Mouse (Mus musculus) midbrain, embryonic 10.5 days (tissue): ENCODE results near the gene Pi16. TPM values are rescaled to one million over a fixed set of nuclear protein-coding genes. Genes with fewer than 3 reads are reported as not detected.

Experiments used
- DNase-seq: peaks from one replicate; pipeline ENCODE4 v3.0.0-alpha.2; 2017; ENCODE audit warnings: low spot score
- H3K27ac ChIP-seq: fragments of 300-500 bp; sonication (generic); replicated peaks from 2 replicates; pipeline ENCODE4 v1.5.1; 2016; ENCODE audit warnings: mild to moderate bottlenecking
- H3K27me3 ChIP-seq: fragments of 300-500 bp; sonication (generic); 2 replicates; pipeline ENCODE4 v1.6.1; 2016; ENCODE audit warnings: low read depth, mild to moderate bottlenecking; ENCODE audit not compliant: poor library complexity, severe bottlenecking
- H3K36me3 ChIP-seq: fragments of 300-500 bp; sonication (generic); 2 replicates; pipeline ENCODE4 v1.6.1; 2016; ENCODE audit warnings: mild to moderate bottlenecking, moderate library complexity
- H3K4me1 ChIP-seq: fragments of 300-500 bp; sonication (generic); 2 replicates; pipeline ENCODE4 v1.6.1; 2016
- H3K4me3 ChIP-seq: fragments of 300-500 bp; sonication (generic); 2 replicates; pipeline ENCODE4 v1.5.1; 2016; ENCODE audit warnings: mild to moderate bottlenecking, moderate library complexity
- H3K9me3 ChIP-seq: fragments of 300-500 bp; sonication (generic); replicated peaks from 2 replicates; pipeline ENCODE4 v1.6.1; 2016; ENCODE audit warnings: mild to moderate bottlenecking
- WGBS: fragments of 180-500 bp; shearing (Covaris S2); methylation state at CpG from one replicate; pipeline ENCODE4 v1.1.7; 2016; 5-methylcytosine and 5-hydroxymethylcytosine counted together
- polyA plus RNA-seq: library from polyadenylated mRNA; unstranded; fragments of >200 nt; fragmentation: Nextera tagmentation; extraction: Ambion mirVana; gene quantifications from 2 replicates; pipeline ENCODE4 v1.2.1, GENCODE M21; 2016

The Pi16 gene
- polyA plus RNA-seq, 1 experiment from 2014 or later = 0.75 TPM

DNA sequence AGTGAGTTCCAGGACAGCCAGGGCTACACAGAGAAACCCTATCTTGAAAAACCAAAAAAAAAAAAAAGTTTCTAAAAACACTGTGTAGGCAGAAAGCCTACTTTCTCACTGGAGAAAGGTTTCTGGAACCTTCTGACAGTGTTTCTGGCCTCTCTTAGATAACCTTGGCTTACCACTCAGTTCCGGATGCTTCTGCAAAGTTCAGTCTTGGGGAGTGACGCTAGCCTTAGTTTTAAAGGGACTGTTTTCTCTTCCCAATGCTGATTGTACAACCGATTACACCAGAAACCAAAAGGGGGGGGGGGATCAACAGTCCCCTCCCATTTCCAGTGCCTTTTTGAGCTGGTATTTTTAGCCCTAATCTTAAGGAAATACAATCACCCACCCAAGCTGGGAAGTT is 6.1 kb downstream of the Pi16 start:
- no peaks in the 10 kb centered on the region for H3K36me3 ChIP-seq
- DNase-seq = no peak
- WGBS = 93% methylated on average over 3 of the region's 3 CpGs
- H3K27me3 ChIP-seq = peaks cover 92% of the 10 kb centered on the region
- H3K27ac ChIP-seq = no peak overlapping the region
- H3K9me3 ChIP-seq = no peaks in the 10 kb centered on the region
- H3K4me3 ChIP-seq = no peak overlapping the region
- H3K4me1 ChIP-seq = peaks cover 53% of the 10 kb centered on the region

- Histone ChIP-seq H3K9me3 (no peaks in the 10 kb centered on the region), H3K36me3 (peaks cover 10% of the 10 kb centered on the region), H3K27me3 (peaks cover 72% of the 10 kb centered on the region), H3K27ac (peak overlapping the region; percentile 85), H3K4me1 (peaks cover 49% of the 10 kb centered on the region), H3K4me3 (peak overlapping the region; percentile 52)
- no peak for DNase-seq
- 47% methylated on average over 13 of the region's 13 CpGs for WGBS
These were observed 8.4 kb downstream of the Pi16 start for GRCm38 (mm10) chr17:29325831-29326230.

DNA sequence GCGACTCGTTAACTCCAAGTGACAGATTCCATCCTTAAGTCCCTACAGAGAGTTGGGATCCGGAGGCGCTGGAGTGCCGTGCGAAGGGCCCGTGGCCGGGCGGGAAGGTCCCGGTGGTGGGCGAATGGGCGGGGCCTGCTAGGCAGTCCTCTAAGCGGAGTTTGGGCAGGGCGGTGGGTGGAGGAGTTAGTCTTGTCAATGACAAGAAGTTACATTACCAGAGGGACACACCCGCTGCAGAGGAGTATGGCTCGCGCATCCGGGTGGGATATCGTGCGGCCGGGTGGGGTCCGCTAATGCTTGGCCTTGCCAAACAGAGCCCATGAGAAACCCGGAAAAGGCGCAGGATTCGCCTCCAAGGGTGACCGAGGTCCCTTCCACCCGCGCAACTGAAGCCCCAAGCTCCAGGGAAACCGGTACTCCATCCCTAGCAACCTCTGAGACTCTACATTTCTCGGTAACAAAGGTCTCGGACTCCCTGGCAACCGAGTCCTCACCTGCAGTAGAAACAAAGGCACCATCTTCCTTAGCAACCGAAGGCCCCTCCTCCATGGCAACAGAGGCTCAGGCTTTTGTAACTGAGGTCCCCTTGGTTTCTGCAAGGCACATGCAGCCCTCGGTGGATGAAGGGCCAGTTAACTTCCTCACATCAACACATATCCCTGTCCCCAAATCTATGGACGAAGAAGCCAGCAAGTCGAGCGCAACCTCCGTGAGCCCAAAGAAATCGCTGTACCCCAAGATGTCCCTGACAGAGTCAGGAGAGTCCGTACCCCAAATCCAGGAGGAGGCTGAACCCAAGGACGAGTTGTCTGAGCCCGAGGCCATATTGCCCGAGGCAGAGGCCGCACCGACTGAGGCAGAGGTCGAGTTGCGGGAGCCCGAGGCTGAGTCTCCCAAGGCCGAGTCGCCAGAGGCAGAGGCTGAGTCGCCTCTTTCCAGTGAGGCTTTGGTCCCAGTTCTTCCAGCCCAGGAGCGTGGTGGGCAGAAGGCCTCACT is 9.3 kb downstream of the Pi16 start:
- WGBS = 9% methylated on average over 52 of the region's 52 CpGs
- Histone ChIP-seq H3K27me3 (peaks cover 62% of the 10 kb centered on the region), H3K36me3 (peaks cover 20% of the 10 kb centered on the region), H3K9me3 (no peaks in the 10 kb centered on the region), H3K4me3 (peak overlapping the region; percentile 52), H3K4me1 (peaks cover 55% of the 10 kb centered on the region), H3K27ac (peak overlapping the region; percentile 85)
- DNase-seq = peak; percentile 76

DNA sequence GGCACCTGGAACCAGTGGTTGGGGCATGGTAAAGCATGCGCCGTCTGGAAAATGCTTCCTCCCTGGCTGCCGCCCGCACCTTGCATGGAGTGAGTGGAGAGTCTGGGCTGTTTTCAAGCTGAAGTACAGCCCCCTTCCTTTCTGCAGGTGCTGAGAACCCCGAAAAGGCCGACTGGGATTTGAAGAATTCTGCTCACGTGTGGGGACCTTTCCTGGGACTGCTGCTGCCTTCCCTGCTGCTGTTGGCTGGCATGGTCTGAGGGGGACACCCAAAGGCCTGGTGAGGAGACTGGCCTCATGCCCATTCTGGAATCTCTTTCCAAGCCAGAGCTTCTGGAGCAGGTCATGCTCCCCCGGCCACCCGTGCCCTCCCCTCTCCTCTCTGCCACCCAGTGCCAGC is 10.2 kb downstream of the Pi16 start:
- 79% methylated on average over 9 of the region's 9 CpGs for WGBS

DNA sequence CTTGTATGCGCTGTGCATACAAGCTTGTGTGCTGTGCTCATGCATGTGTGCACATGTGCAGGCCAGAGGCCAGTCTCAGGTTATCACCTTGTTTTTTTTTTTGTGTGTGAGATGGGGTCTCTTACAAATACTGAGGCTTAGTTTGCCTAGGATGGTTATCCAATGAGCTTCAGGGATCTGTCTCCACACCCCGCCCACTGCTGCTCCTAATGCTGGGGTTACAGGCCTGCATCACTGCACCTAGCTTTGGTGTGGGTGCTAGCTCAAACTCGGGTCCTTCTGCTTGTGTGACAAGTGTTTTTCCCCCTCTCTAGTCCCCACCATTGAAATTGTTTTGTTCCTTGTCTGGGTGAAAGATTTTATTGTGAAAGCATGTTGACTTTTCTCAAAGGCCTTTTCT is 12.7 kb downstream of the Pi16 start:
- 82% methylated on average over 3 of the region's 3 CpGs for WGBS
- peaks cover 32% of the 10 kb centered on the region for H3K27me3 ChIP-seq
- DNase-seq = no peak
- peaks cover 52% of the 10 kb centered on the region for H3K4me1 ChIP-seq
- 0 out of 2 replicates have a peak overlapping the region, but pooled peaks have one; percentile 13 for H3K27ac ChIP-seq
- H3K36me3 ChIP-seq = peaks cover 50% of the 10 kb centered on the region
- H3K4me3 ChIP-seq = no peak overlapping the region
- no peaks in the 10 kb centered on the region for H3K9me3 ChIP-seq

More for the DNA sequence above, 10.2 kb downstream of the Pi16 start:
- Histone ChIP-seq H3K4me3 (peak overlapping the region; percentile 52), H3K9me3 (no peaks in the 10 kb centered on the region), H3K27ac (peak overlapping the region; percentile 85), H3K4me1 (peaks cover 52% of the 10 kb centered on the region), H3K27me3 (peaks cover 53% of the 10 kb centered on the region), H3K36me3 (peaks cover 29% of the 10 kb centered on the region)
- DNase-seq = no peak

- no peak overlapping the region for H3K4me3 ChIP-seq
- H3K9me3 ChIP-seq = no peaks in the 10 kb centered on the region
- DNase-seq = no peak
- H3K36me3 ChIP-seq = peaks cover 56% of the 10 kb centered on the region
- 24% methylated on average over 5 of the region's 5 CpGs for WGBS
- H3K4me1 ChIP-seq = peaks cover 48% of the 10 kb centered on the region
- H3K27ac ChIP-seq = peak overlapping the region; percentile 13; the same call in 1 of the 2 replicates
- peaks cover 28% of the 10 kb centered on the region for H3K27me3 ChIP-seq
These were observed 13.4 kb downstream of the Pi16 start for GRCm38 (mm10) chr17:29330671-29331410.

- H3K9me3 ChIP-seq = no peaks in the 10 kb centered on the region
- no peak overlapping the region for H3K27ac ChIP-seq
- peaks cover 70% of the 10 kb centered on the region for H3K36me3 ChIP-seq
- no peak for DNase-seq
- H3K4me1 ChIP-seq = peaks cover 34% of the 10 kb centered on the region
- 94% methylated on average over 4 of the region's 4 CpGs for WGBS
- H3K27me3 ChIP-seq = peaks cover 15% of the 10 kb centered on the region
- H3K4me3 ChIP-seq = no peak overlapping the region
These were observed 14.8 kb downstream of the Pi16 start for GRCm38 (mm10) chr17:29332186-29332685.

DNA sequence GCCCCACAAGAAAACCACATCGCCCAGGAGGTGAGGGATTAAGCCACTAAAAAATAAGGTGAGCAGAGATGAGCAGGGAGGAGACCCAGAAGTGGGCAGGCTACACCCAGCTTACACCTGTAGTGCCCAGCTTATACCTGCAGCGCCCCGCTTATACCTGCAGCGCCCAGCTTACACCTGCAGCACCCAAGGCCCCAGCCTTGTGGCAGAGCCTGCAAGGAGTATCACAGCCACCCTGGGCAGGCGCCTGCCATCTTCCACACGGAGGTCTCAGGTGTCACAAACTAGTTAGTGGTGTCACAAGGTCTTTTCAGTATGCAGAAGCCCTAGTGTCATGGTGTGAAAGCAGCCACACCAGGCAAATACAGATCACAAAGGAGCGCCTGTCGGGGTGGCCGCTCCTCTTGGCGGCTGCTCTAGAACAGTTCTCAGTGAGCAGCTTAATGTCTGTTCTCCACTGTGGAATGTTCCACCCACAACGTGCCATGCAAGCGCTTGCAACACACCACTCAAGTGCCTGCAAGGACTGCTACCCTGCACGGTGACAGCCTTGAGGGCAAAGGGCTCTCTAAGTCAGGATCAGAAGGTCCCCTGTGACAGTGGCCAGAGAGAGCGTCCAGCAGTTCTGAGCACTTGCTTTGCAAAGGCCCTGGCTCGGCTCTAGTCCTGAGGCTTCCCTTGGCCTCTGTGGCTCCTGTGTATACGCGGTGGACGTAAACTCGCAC is 18.9 kb downstream of the Pi16 start:
- Histone ChIP-seq H3K9me3 (no peaks in the 10 kb centered on the region), H3K27ac (no peak overlapping the region), H3K27me3 (no peaks in the 10 kb centered on the region), H3K36me3 (peaks cover 96% of the 10 kb centered on the region), H3K4me1 (peaks cover 20% of the 10 kb centered on the region), H3K4me3 (no peak overlapping the region)
- WGBS = 95% methylated on average over 19 of the region's 19 CpGs
- no peak for DNase-seq

DNA sequence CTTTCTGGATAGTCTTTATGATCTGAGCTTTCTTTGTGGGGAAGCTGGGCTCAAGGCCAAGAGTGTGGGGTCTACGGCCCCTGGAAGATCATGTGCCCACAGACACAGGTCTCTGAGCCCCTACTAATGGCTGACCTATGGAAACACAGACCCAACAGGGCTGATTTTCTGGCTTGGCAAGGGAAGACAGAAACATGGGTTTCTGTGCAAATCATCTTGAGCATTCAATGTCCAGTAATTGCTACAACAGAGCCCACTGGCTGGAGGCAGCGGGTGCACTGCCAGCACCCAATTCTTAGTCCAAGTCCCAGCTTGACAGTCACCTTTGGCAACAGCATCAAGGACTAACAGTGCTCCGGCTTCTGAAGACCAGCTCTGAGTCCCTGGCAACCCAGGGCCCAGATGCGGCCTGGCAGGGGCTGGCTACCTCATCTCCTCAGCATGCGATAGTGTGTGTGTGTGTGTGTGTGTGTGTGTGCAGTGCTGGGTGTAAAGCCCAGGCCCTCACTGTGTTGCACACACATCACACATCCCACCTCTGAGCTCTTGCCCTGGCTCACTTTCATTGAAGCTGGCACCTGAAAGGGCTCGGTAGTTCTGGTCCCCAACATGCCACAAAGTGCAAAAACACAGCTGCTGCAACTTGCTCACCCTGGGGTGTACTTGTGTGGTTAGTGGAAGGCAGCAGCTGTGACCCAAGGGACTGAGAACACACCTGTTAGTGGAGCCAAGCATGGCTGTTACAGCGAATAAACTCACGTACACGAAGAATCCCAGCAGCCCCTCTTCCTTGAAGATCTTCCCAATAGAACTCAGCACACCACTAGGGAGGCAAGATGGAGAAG is 20.7 kb downstream of the Pi16 start:
- no peak overlapping the region for H3K4me3 ChIP-seq
- WGBS = 95% methylated on average over 9 of the region's 9 CpGs
- H3K4me1 ChIP-seq = peaks cover 26% of the 10 kb centered on the region
- peaks cover 94% of the 10 kb centered on the region for H3K36me3 ChIP-seq
- H3K27ac ChIP-seq = no peak overlapping the region
- H3K27me3 ChIP-seq = no peaks in the 10 kb centered on the region
- H3K9me3 ChIP-seq = no peaks in the 10 kb centered on the region
- no peak for DNase-seq

DNA sequence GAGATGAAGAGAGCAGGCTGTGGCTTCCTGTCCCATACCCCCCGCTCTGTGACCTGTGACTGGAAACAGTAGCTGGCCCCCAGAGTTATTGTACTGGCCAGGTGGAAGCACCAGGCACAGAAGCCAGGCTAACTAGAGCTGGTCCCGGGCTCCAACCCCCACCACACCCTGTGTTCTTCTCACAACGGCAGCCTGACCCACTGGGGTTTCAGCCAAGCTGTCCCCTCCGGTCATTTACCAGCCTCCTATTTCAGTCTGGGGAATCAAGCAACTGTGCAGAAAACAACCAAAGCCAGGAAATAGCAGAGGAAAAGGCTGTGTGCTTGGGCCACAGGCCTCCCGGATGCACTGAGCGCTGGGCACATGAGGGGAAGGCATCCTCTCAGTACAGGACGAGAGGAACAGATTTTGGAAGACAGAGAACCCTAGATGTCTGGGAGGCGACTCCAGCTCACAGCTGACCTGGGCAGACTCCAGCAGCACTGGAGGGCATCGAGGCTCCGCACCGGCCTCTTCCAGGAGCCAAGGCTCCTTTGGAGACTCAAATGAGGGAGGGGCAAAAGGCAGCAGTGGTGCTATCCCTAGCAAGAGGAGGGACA is 21.8 kb downstream of the Pi16 start:
- no peaks in the 10 kb centered on the region for H3K9me3 ChIP-seq
- no peak overlapping the region; the same call in 1 of the 2 replicates for H3K27ac ChIP-seq
- no peak for DNase-seq
- 92% methylated on average over 11 of the region's 11 CpGs for WGBS
- H3K36me3 ChIP-seq = peaks cover 94% of the 10 kb centered on the region
- H3K27me3 ChIP-seq = no peaks in the 10 kb centered on the region
- H3K4me3 ChIP-seq = no peak overlapping the region
- H3K4me1 ChIP-seq = peaks cover 30% of the 10 kb centered on the region
